Mouse (Mus musculus) heart, embryonic 15.5 days (tissue): ENCODE results near the gene Timm29. TPM values are rescaled to one million over a fixed set of nuclear protein-coding genes. Genes with fewer than 3 reads are reported as not detected.

Experiments
- ATAC-seq: fragments of 200-750 bp; cut with Nextera tagmentation; replicated peaks from 2 replicates; pipeline ENCODE4 v1.8.0; 2017; ENCODE audit warnings: low read depth, moderate TSS enrichment; ENCODE audit not compliant: insufficient number of reproducible peaks, insufficient read depth, low FRiP score
- H3K27ac ChIP-seq: fragments of 300-500 bp; sonication (generic); 2 replicates; pipeline ENCODE4 v1.5.1; 2015; ENCODE audit warnings: mild to moderate bottlenecking, inconsistent platforms
- H3K27me3 ChIP-seq: fragments of 300-500 bp; sonication (generic); 2 replicates; pipeline ENCODE4 v1.6.1; 2015; ENCODE audit warnings: inconsistent platforms
- H3K36me3 ChIP-seq: fragments of 300-500 bp; sonication (generic); 2 replicates; pipeline ENCODE4 v1.6.1; 2015; ENCODE audit warnings: mild to moderate bottlenecking, inconsistent platforms
- H3K4me1 ChIP-seq: fragments of 300-500 bp; sonication (generic); replicated peaks from 2 replicates; pipeline ENCODE4 v1.6.1; 2015; ENCODE audit warnings: inconsistent platforms
- H3K4me2 ChIP-seq: fragments of 300-500 bp; sonication (generic); 2 replicates; pipeline ENCODE4 v1.6.1; 2015; ENCODE audit warnings: inconsistent platforms, mild to moderate bottlenecking, moderate library complexity
- H3K4me3 ChIP-seq: fragments of 300-500 bp; sonication (generic); 2 replicates; pipeline ENCODE4 v1.5.1; 2015; ENCODE audit warnings: mild to moderate bottlenecking, inconsistent platforms
- H3K9ac ChIP-seq: fragments of 300-500 bp; sonication (generic); 2 replicates; pipeline ENCODE4 v1.6.1; 2015; ENCODE audit warnings: mild to moderate bottlenecking, inconsistent platforms
- H3K9me3 ChIP-seq: fragments of 300-500 bp; sonication (generic); replicated peaks from 2 replicates; pipeline ENCODE4 v1.6.1; 2016; ENCODE audit warnings: inconsistent platforms
- WGBS: fragments of 180-500 bp; shearing (Covaris S2); methylation state at CpG from one replicate; pipeline ENCODE4 v1.1.7; 2015; ENCODE audit warnings: mixed read lengths; 5-methylcytosine and 5-hydroxymethylcytosine counted together
- polyA plus RNA-seq: library from polyadenylated mRNA; unstranded; fragments of >200 nt; fragmentation: Nextera tagmentation; extraction: Ambion mirVana; gene quantifications from 2 replicates; pipeline ENCODE4 v1.2.1, GENCODE M21; 2015

The Timm29 gene
- polyA plus RNA-seq, 1 experiment from 2014 or later: 26.1 TPM

DNA sequence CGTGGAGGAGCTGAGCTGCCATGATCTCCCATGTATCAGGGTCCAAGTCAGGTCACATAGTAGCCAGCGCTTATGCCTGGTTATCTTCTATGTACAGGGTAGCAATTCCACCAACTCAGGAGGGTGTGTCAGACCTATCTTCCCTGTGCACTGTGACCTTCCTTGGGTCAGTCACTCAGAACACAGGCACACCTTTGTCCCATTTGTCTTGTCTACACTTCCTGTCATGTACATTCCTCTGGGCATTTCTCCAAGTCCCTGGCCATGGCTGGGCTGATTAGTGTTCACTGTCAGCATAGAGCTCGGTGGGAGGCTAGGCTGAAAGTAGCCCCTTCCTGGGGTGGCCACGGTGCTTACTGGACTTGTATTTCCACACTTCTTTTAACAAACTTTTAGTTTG, 34.2 kb upstream of the Timm29 start:
- peak; percentile 58; the same call in 1 of the 2 replicates for ATAC-seq
- H3K9ac ChIP-seq: no peak overlapping the region
- no peak overlapping the region for H3K4me3 ChIP-seq
- no peak overlapping the region for H3K4me2 ChIP-seq
- H3K4me1 ChIP-seq: peaks cover 42% of the 10 kb centered on the region
- H3K27me3 ChIP-seq: no peaks in the 10 kb centered on the region
- H3K27ac ChIP-seq: peak overlapping the region; percentile 64
- WGBS: 31% methylated on average over 4 of the region's 4 CpGs
- no peaks in the 10 kb centered on the region for H3K36me3 ChIP-seq
- no peaks in the 10 kb centered on the region for H3K9me3 ChIP-seq

DNA sequence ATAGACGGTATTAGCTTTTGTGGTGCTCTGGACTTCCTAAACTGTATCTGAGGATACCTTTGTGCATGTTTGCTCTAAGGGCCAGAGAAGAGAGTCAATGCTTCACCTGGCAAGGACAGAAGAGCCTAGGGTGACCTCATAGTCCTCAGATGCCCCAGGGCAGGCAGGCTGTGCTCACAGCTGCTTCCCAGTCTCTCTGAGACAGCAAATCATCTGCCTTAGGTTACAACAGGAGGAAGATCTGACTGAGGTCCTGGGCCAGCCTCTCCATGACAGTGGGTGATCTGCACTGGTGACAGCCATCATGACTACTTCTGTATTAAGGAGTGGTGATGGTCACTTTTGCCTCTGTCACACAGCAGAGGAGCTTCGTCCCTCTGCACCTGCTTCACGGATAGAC, 33.4 kb upstream of the Timm29 start:
- Histone ChIP-seq H3K36me3 (no peaks in the 10 kb centered on the region), H3K4me2 (no peak overlapping the region), H3K9ac (no peak overlapping the region), H3K27me3 (no peaks in the 10 kb centered on the region), H3K4me3 (no peak overlapping the region), H3K9me3 (no peaks in the 10 kb centered on the region), H3K27ac (no peak overlapping the region), H3K4me1 (peaks cover 39% of the 10 kb centered on the region)
- no peak for ATAC-seq
- 92% methylated on average over 3 of the region's 3 CpGs for WGBS

DNA sequence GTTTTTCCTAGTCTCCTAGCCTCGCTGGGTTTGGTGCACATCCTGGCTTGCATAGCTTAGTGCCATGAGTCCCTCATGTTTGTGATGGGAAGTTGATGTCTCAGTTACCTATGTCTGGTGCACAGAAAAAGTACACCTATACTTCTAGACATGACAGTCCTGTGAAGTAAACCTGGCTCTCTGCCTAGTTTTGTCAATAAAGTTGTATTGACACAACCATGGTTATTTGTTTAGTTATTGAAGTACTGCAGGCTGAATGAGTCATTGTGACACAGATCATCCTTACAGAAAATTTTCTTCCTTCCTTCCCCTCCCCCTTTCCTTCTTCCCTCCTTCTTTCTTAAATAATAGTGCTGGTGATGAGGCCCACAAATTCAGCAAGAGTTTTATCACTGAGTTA, 28.1 kb upstream of the Timm29 start:
- peaks cover 21% of the 10 kb centered on the region for H3K4me1 ChIP-seq
- no peak overlapping the region for H3K4me3 ChIP-seq
- H3K27ac ChIP-seq: no peak overlapping the region
- WGBS: 58% methylated on average over 1 of the region's 1 CpGs
- no peaks in the 10 kb centered on the region for H3K9me3 ChIP-seq
- H3K27me3 ChIP-seq: no peaks in the 10 kb centered on the region
- ATAC-seq: no peak
- H3K9ac ChIP-seq: no peak overlapping the region
- no peak overlapping the region for H3K4me2 ChIP-seq
- no peaks in the 10 kb centered on the region for H3K36me3 ChIP-seq

DNA sequence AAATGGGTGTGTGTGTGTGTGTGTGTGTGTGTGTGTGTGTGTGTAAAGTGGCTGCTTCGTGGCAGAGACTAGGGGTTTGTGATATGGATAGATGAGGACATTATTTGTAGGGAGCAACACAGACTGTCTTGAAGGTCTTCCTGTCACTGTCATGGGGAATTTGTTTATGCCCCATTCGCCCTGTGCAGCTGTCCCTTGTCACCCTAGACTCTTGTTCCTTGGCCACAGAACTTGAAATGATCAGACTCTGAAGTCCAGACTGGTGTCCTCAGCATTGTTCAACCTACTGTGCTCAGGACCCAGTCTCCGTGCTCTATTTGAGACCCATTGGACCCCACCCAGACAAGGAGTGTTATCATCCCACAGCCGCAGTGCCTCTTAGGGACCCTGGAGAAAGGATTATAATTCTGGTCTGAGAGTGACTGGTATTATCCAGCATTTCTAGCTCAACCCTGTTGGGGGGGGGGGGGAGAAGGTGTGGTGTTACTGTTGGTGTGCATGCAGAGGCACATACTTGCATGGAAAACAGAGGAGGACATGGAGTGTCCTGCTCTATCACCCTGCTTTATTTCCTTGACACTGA, 27.4 kb upstream of the Timm29 start:
- no peak overlapping the region for H3K9ac ChIP-seq
- H3K4me3 ChIP-seq: no peak overlapping the region
- H3K4me2 ChIP-seq: no peak overlapping the region
- WGBS: 56% methylated on average over 4 of the region's 4 CpGs
- H3K36me3 ChIP-seq: peaks cover 6% of the 10 kb centered on the region
- H3K27ac ChIP-seq: no peak overlapping the region
- peaks cover 21% of the 10 kb centered on the region for H3K4me1 ChIP-seq
- no peak for ATAC-seq
- no peaks in the 10 kb centered on the region for H3K9me3 ChIP-seq
- H3K27me3 ChIP-seq: no peaks in the 10 kb centered on the region

DNA sequence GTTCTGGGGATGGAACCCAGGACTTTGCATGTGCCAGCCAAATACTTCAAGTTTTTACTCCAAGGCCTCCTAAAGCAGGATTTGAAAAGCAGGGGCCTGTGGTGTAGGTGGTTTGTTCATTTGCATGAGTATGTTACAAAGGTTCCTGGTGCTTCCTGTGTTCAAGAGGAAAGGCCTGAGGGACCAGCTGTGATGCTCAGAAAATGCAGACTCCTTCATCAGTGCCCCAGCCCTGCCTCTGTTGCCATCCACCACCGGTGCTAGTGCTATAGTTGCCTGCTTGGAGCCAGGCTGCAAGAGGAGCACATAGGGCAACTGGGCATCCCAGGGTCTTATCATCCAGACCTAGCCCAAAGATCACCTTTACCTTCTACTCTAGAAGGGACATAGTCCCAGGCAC, 26.0 kb upstream of the Timm29 start:
- H3K27me3 ChIP-seq: no peaks in the 10 kb centered on the region
- H3K9ac ChIP-seq: no peak overlapping the region
- peaks cover 21% of the 10 kb centered on the region for H3K4me1 ChIP-seq
- no peak for ATAC-seq
- H3K36me3 ChIP-seq: peaks cover 20% of the 10 kb centered on the region
- H3K9me3 ChIP-seq: no peaks in the 10 kb centered on the region
- 76% methylated on average over 1 of the region's 1 CpGs for WGBS
- H3K4me2 ChIP-seq: no peak overlapping the region
- no peak overlapping the region for H3K4me3 ChIP-seq
- no peak overlapping the region for H3K27ac ChIP-seq

DNA sequence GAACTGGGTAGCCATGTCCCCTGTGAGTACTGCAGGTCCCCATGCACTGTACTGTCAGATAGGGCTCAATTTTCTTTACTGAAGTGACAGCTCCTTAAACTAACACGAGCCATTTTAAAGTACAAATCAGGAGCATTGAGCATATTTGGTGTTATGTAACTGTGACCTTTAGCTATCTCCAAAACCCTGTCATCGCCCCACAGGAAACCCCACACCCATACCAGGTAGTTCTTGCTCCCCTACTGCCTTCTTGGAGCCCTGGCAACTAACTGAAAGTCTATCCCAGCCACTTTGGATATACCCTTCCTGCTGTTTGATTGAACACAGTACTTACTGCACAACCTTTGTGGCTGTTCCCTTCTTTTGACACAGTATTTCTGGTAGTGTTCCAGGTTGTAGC, 25.5 kb upstream of the Timm29 start:
- Histone ChIP-seq H3K27ac (no peak overlapping the region), H3K9me3 (no peaks in the 10 kb centered on the region), H3K4me3 (no peak overlapping the region), H3K27me3 (no peaks in the 10 kb centered on the region), H3K9ac (no peak overlapping the region), H3K4me2 (no peak overlapping the region), H3K4me1 (peaks cover 21% of the 10 kb centered on the region), H3K36me3 (peaks cover 24% of the 10 kb centered on the region)
- 69% methylated on average over 2 of the region's 2 CpGs for WGBS
- no peak for ATAC-seq

DNA sequence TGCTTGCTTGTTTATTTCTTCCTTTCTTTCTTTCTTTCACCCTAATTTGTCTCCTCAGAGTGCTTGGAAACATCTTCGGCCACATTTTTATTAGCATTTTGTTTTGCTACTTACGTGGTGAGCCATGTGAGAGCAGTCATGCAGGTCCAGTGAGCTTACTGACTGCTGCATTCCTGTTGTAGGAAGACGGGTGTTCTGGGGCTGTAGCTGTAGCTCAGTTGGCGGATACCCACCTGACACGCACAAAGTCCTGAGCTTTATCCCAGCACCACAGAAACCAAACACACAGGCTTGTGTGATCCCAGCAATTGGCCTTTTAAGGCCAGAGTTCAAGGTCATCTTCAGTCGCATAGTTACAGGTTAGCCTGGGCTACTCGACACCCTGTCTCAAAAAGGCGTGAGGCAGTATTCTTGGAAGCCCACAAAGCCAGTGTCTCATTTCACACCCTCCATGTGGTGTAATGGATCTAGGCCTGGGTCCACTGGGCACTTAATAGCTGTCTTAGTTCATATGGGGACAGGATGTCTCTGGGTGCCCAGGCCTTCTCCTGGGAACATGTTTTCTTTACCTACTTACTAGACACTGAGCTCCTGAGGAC, 23.8 kb upstream of the Timm29 start:
- H3K4me3 ChIP-seq: no peak overlapping the region
- H3K27me3 ChIP-seq: no peaks in the 10 kb centered on the region
- no peak overlapping the region for H3K4me2 ChIP-seq
- no peak for ATAC-seq
- H3K9me3 ChIP-seq: no peaks in the 10 kb centered on the region
- H3K4me1 ChIP-seq: peaks cover 19% of the 10 kb centered on the region
- no peak overlapping the region for H3K27ac ChIP-seq
- H3K9ac ChIP-seq: no peak overlapping the region
- WGBS: 83% methylated on average over 8 of the region's 8 CpGs
- peaks cover 36% of the 10 kb centered on the region for H3K36me3 ChIP-seq

DNA sequence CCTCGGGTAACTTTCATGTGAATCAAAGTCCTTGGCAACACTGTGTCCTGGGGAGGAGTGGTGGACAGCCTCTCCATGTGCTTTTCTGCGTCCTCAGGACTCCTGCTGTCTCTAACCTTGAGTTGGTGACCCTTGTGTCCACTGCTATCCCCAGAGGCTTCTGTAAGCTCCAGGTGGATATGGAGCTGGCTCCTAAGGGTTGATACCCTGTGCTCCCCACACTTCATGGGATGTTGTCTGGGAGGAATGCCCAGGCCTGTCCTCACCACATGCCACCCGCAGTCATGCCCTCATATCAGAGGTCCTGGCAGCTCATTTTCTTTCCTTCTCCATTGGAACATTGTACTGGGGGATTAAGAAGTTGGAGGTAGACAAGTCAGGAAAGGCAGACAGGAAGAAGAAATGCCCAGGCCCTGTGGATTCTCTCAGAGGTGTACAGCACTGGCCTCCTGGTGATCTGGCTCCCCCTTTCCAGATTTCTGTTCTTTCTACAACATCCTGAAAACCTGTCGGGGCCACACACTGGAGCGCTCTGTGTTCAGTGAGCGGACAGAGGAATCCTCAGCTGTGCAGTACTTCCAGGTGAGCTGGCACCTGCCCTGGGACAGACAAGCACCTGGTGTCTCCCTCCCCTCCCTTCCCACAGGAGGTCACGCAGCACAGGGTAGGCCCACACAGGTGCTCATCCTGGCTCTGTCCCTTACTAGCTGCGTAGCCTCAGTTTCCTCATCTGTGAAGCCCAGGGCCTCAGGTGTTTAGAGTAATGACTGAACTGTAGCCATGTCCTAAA, 18.3 kb upstream of the Timm29 start:
- no peaks in the 10 kb centered on the region for H3K9me3 ChIP-seq
- H3K27ac ChIP-seq: no peak overlapping the region
- no peak overlapping the region for H3K4me3 ChIP-seq
- no peaks in the 10 kb centered on the region for H3K4me1 ChIP-seq
- WGBS: 92% methylated on average over 8 of the region's 8 CpGs
- H3K36me3 ChIP-seq: peaks cover 76% of the 10 kb centered on the region
- no peak for ATAC-seq
- no peak overlapping the region for H3K4me2 ChIP-seq
- H3K27me3 ChIP-seq: no peaks in the 10 kb centered on the region
- no peak overlapping the region for H3K9ac ChIP-seq

DNA sequence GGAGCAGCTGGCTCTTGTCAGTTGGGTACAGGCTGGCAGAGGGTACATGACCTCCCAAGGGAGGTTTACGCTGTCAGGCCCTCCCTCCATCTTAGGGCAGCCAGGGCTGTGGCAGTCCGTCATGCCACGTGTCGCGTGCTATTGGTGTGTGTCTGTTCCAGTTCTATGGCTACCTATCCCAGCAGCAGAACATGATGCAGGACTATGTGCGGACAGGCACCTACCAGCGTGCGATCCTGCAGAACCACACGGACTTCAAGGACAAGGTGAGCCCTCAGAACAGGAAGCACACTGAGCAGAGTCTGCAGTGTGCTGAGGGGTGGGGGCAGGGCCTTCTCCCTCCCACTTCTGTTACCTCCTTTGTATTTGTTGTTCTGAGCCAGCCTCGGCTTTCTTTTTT, 17.3 kb upstream of the Timm29 start:
- no peaks in the 10 kb centered on the region for H3K27me3 ChIP-seq
- H3K27ac ChIP-seq: no peak overlapping the region
- WGBS: over 99% methylated on average over 10 of the region's 10 CpGs
- peaks cover 79% of the 10 kb centered on the region for H3K36me3 ChIP-seq
- ATAC-seq: no peak
- H3K9me3 ChIP-seq: no peaks in the 10 kb centered on the region
- no peak overlapping the region for H3K9ac ChIP-seq
- H3K4me2 ChIP-seq: no peak overlapping the region
- no peaks in the 10 kb centered on the region for H3K4me1 ChIP-seq
- no peak overlapping the region for H3K4me3 ChIP-seq

DNA sequence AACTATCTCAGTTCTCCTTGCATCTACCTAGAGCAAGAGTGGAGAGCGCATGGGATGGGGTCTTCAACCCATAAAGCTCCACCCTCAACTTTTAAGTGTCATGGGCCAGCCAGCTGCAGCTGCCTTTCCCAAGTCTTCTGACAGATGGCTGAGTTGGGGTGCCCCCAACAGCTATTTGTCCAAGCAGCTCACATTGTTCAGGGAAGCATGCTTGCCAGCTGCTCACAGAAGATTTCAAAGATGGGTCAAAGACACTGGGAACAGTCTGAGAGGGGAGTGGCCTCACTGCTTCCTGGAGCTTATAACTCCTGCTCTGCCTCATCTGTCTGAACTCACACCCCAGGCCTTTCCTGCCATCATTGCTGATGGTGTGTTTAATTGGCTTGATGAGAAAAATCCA, 16.2 kb upstream of the Timm29 start:
- H3K9me3 ChIP-seq: no peaks in the 10 kb centered on the region
- H3K4me2 ChIP-seq: no peak overlapping the region
- no peaks in the 10 kb centered on the region for H3K27me3 ChIP-seq
- peaks cover 79% of the 10 kb centered on the region for H3K36me3 ChIP-seq
- no peak overlapping the region for H3K27ac ChIP-seq
- H3K9ac ChIP-seq: no peak overlapping the region
- no peaks in the 10 kb centered on the region for H3K4me1 ChIP-seq
- no peak for ATAC-seq
- WGBS: 96% methylated on average over 1 of the region's 1 CpGs
- H3K4me3 ChIP-seq: no peak overlapping the region

DNA sequence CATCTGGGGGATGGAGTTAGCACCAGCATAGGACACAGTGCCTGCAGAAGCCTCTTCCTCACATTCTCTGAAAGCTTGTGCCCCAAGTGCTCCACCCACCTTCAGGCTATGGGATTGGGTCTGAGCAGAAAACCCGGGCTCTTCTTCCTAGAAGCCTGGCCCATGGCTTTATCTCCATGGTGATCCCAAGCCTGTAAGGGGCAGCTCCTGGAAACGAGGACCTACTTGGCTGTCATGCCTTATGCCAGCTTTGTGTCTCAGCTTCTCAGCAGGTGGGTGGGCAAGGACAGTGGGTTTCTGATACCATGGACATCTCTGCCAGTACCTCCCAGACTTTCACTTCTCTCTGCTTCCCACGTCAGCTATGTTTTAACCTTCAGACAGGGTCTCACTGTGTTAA, 14.3 kb upstream of the Timm29 start:
- H3K27me3 ChIP-seq: no peaks in the 10 kb centered on the region

DNA sequence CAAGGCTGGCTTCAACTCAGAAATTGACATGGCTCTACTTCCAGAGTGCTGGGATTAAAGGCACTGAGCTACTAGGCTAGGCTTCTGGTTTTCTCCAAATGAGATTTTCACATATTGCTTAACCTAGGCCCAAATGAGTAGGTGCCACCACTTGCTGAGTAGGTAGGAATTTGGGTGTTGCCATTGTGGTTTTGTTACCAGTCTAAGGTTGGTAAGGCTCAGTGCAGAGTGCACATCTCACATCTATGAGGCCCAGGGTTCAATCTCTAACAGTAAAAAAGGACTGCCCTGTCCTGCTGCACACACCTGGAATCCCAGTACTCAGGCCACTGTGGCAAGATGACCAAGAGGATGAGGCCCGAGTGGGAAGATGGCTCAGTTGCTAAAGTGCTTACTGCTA, 7.1 kb upstream of the Timm29 start:
- ATAC-seq: no peak
- 88% methylated on average over 1 of the region's 1 CpGs for WGBS

More for the DNA sequence above, 14.3 kb upstream of the Timm29 start:
- no peak overlapping the region for H3K4me3 ChIP-seq
- no peak overlapping the region for H3K27ac ChIP-seq
- 76% methylated on average over 3 of the region's 3 CpGs for WGBS
- H3K36me3 ChIP-seq: peaks cover 76% of the 10 kb centered on the region
- H3K4me2 ChIP-seq: no peak overlapping the region
- no peak for ATAC-seq
- no peak overlapping the region for H3K9ac ChIP-seq
- H3K9me3 ChIP-seq: no peaks in the 10 kb centered on the region
- H3K4me1 ChIP-seq: no peaks in the 10 kb centered on the region

More for the DNA sequence above, 7.1 kb upstream of the Timm29 start:
- H3K27me3 ChIP-seq: no peaks in the 10 kb centered on the region
- peaks cover 89% of the 10 kb centered on the region for H3K36me3 ChIP-seq
- no peak overlapping the region for H3K9ac ChIP-seq
- no peak overlapping the region for H3K27ac ChIP-seq
- H3K4me1 ChIP-seq: no peaks in the 10 kb centered on the region
- H3K4me3 ChIP-seq: no peak overlapping the region
- no peaks in the 10 kb centered on the region for H3K9me3 ChIP-seq
- no peak overlapping the region for H3K4me2 ChIP-seq
